Mouse (Mus musculus) heart, adult 2 months (tissue): ENCODE data around the gene Usp46. TPM values are rescaled to one million over a fixed set of nuclear protein-coding genes. Genes with fewer than 3 reads are reported as not detected.

Source experiments
- DNase-seq, 2 experiments: peaks; one replicate each; pipeline ENCODE4 v3.0.0; 2021
- H3K27ac ChIP-seq: fragments of 200-600 bp; 2 replicates; pipeline ENCODE4 v1.8.1; 2022
- H3K27me3 ChIP-seq: fragments of 200-500 bp; 2 replicates; pipeline ENCODE4 v1.6.1; 2012; ENCODE audit warnings: mild to moderate bottlenecking, low read length, inconsistent platforms, mixed read lengths; ENCODE audit not compliant: control insufficient read depth, insufficient read depth
- H3K36me3 ChIP-seq: fragments of 200-500 bp; 2 replicates; pipeline ENCODE4 v1.6.1; 2012; ENCODE audit warnings: low read length, inconsistent platforms; ENCODE audit not compliant: control insufficient read depth, insufficient read depth
- H3K4me1 ChIP-seq: fragments of 200-500 bp; 2 replicates; pipeline ENCODE4 v1.6.1; 2011; ENCODE audit warnings: low read length; ENCODE audit not compliant: control insufficient read depth, insufficient read depth
- H3K4me3 ChIP-seq: fragments of 200-600 bp; 2 replicates; pipeline ENCODE4 v1.8.1; 2022
- H3K79me2 ChIP-seq: fragments of 200-500 bp; replicated peaks from 2 replicates; pipeline ENCODE4 v1.6.1; 2012; ENCODE audit warnings: mild to moderate bottlenecking, inconsistent platforms, low read length, moderate library complexity, mixed read lengths; ENCODE audit not compliant: control insufficient read depth, insufficient read depth
- H3K9ac ChIP-seq: fragments of 200-500 bp; 2 replicates; pipeline ENCODE4 v1.6.1; 2012; ENCODE audit warnings: low read depth, mild to moderate bottlenecking, control low read depth, inconsistent platforms, low read length, mixed read lengths
- CTCF ChIP-seq: fragments of 200-600 bp; IDR thresholded peaks from 2 replicates; pipeline ENCODE4 v1.8.1; 2022; ENCODE audit warnings: antibody characterized with exemption, mild to moderate bottlenecking, moderate library complexity
- POLR2A ChIP-seq: fragments of 200-500 bp; IDR thresholded peaks from 2 replicates; pipeline ENCODE4 v1.6.1; 2011; ENCODE audit warnings: mild to moderate bottlenecking, low read depth, low read length, control low read depth; ENCODE audit not compliant: insufficient read depth
- WGBS: fragments of 180-500 bp; shearing (Covaris S2); methylation state at CpG from one replicate; pipeline ENCODE4 v1.1.7; 2018; 5-methylcytosine and 5-hydroxymethylcytosine counted together
- intact Hi-C: fragments of 180-260 bp; cut with DNase I; formaldehyde crosslinking; loops from one replicate; pipeline ENCODE4 v1.15.1; 2025
- polyA plus RNA-seq: library from polyadenylated mRNA; depleted of rRNA; stranded (reverse); fragments of >200 nt; gene quantifications from 2 replicates; pipeline ENCODE4 v1.2.3, GENCODE M21; 2012; rRNA removed
- total RNA-seq, 2 experiments: library from RNA; stranded (reverse); gene quantifications; 2 replicates each; pipeline ENCODE4 v1.2.3; 2021

Gene Usp46
- total and polyA plus RNA-seq, 3 experiments = 6.4 to 37.1 (median 35.8) TPM

GRCm38 (mm10) chr5:73950809-73951648 lies 117.2 kb downstream of the Usp46 start:
- no peaks in the 10 kb centered on the region for H3K36me3 ChIP-seq
- H3K79me2 ChIP-seq = no peaks in the 10 kb centered on the region
- intact Hi-C loops = no loop called here
- H3K4me3 ChIP-seq = no peak overlapping the region
- no peaks in the 10 kb centered on the region for H3K27me3 ChIP-seq
- H3K27ac ChIP-seq = no peak overlapping the region
- DNase-seq = no peak
- TF ChIP-seq CTCF (no peak), POLR2A (no peak)
- no peak overlapping the region for H3K9ac ChIP-seq
- no peaks in the 10 kb centered on the region for H3K4me1 ChIP-seq
- 81% methylated on average over 16 of the region's 16 CpGs for WGBS

Other genes starting within 250 kb of the Usp46 start
- gene Rasl11b, start 126.9 kb upstream of the Usp46 start, total RNA-seq = 10 to 100 TPM; 27.8 to 28.9 TPM
- gene Rasl11b, start 126.9 kb upstream of the Usp46 start, polyA plus RNA-seq = 31.3 and 44.4 TPM in 2 replicates